Mouse (Mus musculus) midbrain, embryonic 10.5 days (tissue): ENCODE measurements around the gene Atf4. TPM values are rescaled to one million over a fixed set of nuclear protein-coding genes. Genes with fewer than 3 reads are reported as not detected.

Experiments used
- DNase-seq: peaks from one replicate; pipeline ENCODE4 v3.0.0-alpha.2; 2017; ENCODE audit warnings: low spot score
- H3K27ac ChIP-seq: fragments of 300-500 bp; sonication (generic); replicated peaks from 2 replicates; pipeline ENCODE4 v1.5.1; 2016; ENCODE audit warnings: mild to moderate bottlenecking
- H3K27me3 ChIP-seq: fragments of 300-500 bp; sonication (generic); 2 replicates; pipeline ENCODE4 v1.6.1; 2016; ENCODE audit warnings: low read depth, mild to moderate bottlenecking; ENCODE audit not compliant: poor library complexity, severe bottlenecking
- H3K36me3 ChIP-seq: fragments of 300-500 bp; sonication (generic); 2 replicates; pipeline ENCODE4 v1.6.1; 2016; ENCODE audit warnings: mild to moderate bottlenecking, moderate library complexity
- H3K4me1 ChIP-seq: fragments of 300-500 bp; sonication (generic); 2 replicates; pipeline ENCODE4 v1.6.1; 2016
- H3K4me3 ChIP-seq: fragments of 300-500 bp; sonication (generic); 2 replicates; pipeline ENCODE4 v1.5.1; 2016; ENCODE audit warnings: mild to moderate bottlenecking, moderate library complexity
- H3K9me3 ChIP-seq: fragments of 300-500 bp; sonication (generic); replicated peaks from 2 replicates; pipeline ENCODE4 v1.6.1; 2016; ENCODE audit warnings: mild to moderate bottlenecking
- WGBS: fragments of 180-500 bp; shearing (Covaris S2); methylation state at CpG from one replicate; pipeline ENCODE4 v1.1.7; 2016; 5-methylcytosine and 5-hydroxymethylcytosine counted together
- polyA plus RNA-seq: library from polyadenylated mRNA; unstranded; fragments of >200 nt; fragmentation: Nextera tagmentation; extraction: Ambion mirVana; gene quantifications from 2 replicates; pipeline ENCODE4 v1.2.1, GENCODE M21; 2016

Gene Atf4
- polyA plus RNA-seq, 1 experiment from 2014 or later: 114 TPM

GRCm38 (mm10) chr15:80255646-80256121 lies 700 bp downstream of the Atf4 start:
- no peaks in the 10 kb centered on the region for H3K9me3 ChIP-seq
- H3K36me3 ChIP-seq: peaks cover 71% of the 10 kb centered on the region
- H3K4me3 ChIP-seq: peak overlapping the region; percentile 72
- H3K4me1 ChIP-seq: peaks cover 48% of the 10 kb centered on the region
- H3K27me3 ChIP-seq: no peaks in the 10 kb centered on the region
- under 1% methylated on average over 51 of the region's 51 CpGs for WGBS
- DNase-seq: peak; percentile 86
- H3K27ac ChIP-seq: peak overlapping the region; percentile 100

GRCm38 (mm10) chr15:80256242-80256641 lies 1.3 kb downstream of the Atf4 start:
- Histone ChIP-seq H3K27ac (peak overlapping the region; percentile 100), H3K4me1 (peaks cover 48% of the 10 kb centered on the region), H3K9me3 (no peaks in the 10 kb centered on the region), H3K27me3 (no peaks in the 10 kb centered on the region), H3K4me3 (peak overlapping the region; percentile 72), H3K36me3 (peaks cover 71% of the 10 kb centered on the region)
- no peak for DNase-seq
- 15% methylated on average over 16 of the region's 16 CpGs for WGBS

- H3K27me3 ChIP-seq: no peaks in the 10 kb centered on the region
- no peak for DNase-seq
- H3K9me3 ChIP-seq: no peaks in the 10 kb centered on the region
- H3K4me3 ChIP-seq: peak overlapping the region; percentile 72
- H3K4me1 ChIP-seq: peaks cover 48% of the 10 kb centered on the region
- H3K27ac ChIP-seq: peak overlapping the region; percentile 100
- peaks cover 68% of the 10 kb centered on the region for H3K36me3 ChIP-seq
- WGBS: 75% methylated on average over 12 of the region's 12 CpGs
Measured at GRCm38 (mm10) chr15:80256656-80257601, 1.9 kb downstream of the Atf4 start.

- peaks cover 50% of the 10 kb centered on the region for H3K4me1 ChIP-seq
- no peaks in the 10 kb centered on the region for H3K27me3 ChIP-seq
- DNase-seq: no peak
- peak overlapping the region; percentile 72 for H3K4me3 ChIP-seq
- peaks cover 67% of the 10 kb centered on the region for H3K36me3 ChIP-seq
- no peak overlapping the region for H3K27ac ChIP-seq
- no peaks in the 10 kb centered on the region for H3K9me3 ChIP-seq
- WGBS: 41% methylated on average over 4 of the region's 4 CpGs
Measured at GRCm38 (mm10) chr15:80257602-80258239, 2.7 kb downstream of the Atf4 start.

GRCm38 (mm10) chr15:80258240-80259170 lies 3.5 kb downstream of the Atf4 start:
- H3K9me3 ChIP-seq: no peaks in the 10 kb centered on the region
- H3K27ac ChIP-seq: peak overlapping the region; percentile 13; the same call in 1 of the 2 replicates
- H3K4me1 ChIP-seq: peaks cover 57% of the 10 kb centered on the region
- peaks cover 61% of the 10 kb centered on the region for H3K36me3 ChIP-seq
- DNase-seq: peak; percentile 34
- H3K27me3 ChIP-seq: no peaks in the 10 kb centered on the region
- 72% methylated on average over 11 of the region's 11 CpGs for WGBS
- peak overlapping the region; percentile 72; the same call in 1 of the 2 replicates for H3K4me3 ChIP-seq

- H3K27ac ChIP-seq: no peak overlapping the region
- peaks cover 53% of the 10 kb centered on the region for H3K4me1 ChIP-seq
- no peaks in the 10 kb centered on the region for H3K27me3 ChIP-seq
- no peak for DNase-seq
- H3K4me3 ChIP-seq: no peak overlapping the region
- peaks cover 61% of the 10 kb centered on the region for H3K36me3 ChIP-seq
- 82% methylated on average over 8 of the region's 8 CpGs for WGBS
- no peaks in the 10 kb centered on the region for H3K9me3 ChIP-seq
Measured at GRCm38 (mm10) chr15:80259406-80260045, 4.5 kb downstream of the Atf4 start.

GRCm38 (mm10) chr15:80260677-80261076 lies 5.7 kb downstream of the Atf4 start:
- WGBS: 22% methylated on average over 3 of the region's 3 CpGs
- H3K27ac ChIP-seq: no peak overlapping the region
- H3K4me3 ChIP-seq: no peak overlapping the region
- peak; percentile 86 for DNase-seq
- no peaks in the 10 kb centered on the region for H3K9me3 ChIP-seq
- H3K4me1 ChIP-seq: peaks cover 52% of the 10 kb centered on the region
- peaks cover 61% of the 10 kb centered on the region for H3K36me3 ChIP-seq
- no peaks in the 10 kb centered on the region for H3K27me3 ChIP-seq

GRCm38 (mm10) chr15:80261100-80261499 lies 6.1 kb downstream of the Atf4 start:
- no peak overlapping the region for H3K4me3 ChIP-seq
- WGBS: 90% methylated on average over 7 of the region's 7 CpGs
- H3K9me3 ChIP-seq: no peaks in the 10 kb centered on the region
- no peak overlapping the region for H3K27ac ChIP-seq
- DNase-seq: no peak
- H3K4me1 ChIP-seq: peaks cover 52% of the 10 kb centered on the region
- peaks cover 58% of the 10 kb centered on the region for H3K36me3 ChIP-seq
- no peaks in the 10 kb centered on the region for H3K27me3 ChIP-seq

- no peaks in the 10 kb centered on the region for H3K27me3 ChIP-seq
- peak; percentile 93 for DNase-seq
- WGBS: 2% methylated on average over 66 of the region's 66 CpGs
- H3K4me3 ChIP-seq: peak within 1 kb of the TSS; percentile 97
- H3K27ac ChIP-seq: peak within 1 kb of the TSS; percentile 87
- peaks cover under 1% of the 10 kb centered on the region; the same call in 1 of the 2 replicates for H3K9me3 ChIP-seq
- H3K36me3 ChIP-seq: peaks cover 30% of the 10 kb centered on the region
- H3K4me1 ChIP-seq: peaks cover 25% of the 10 kb centered on the region
Measured at GRCm38 (mm10) chr15:80263610-80264575, 8.9 kb downstream of the Atf4 start, which contains the start of gene Rps19bp1. Gene Rps19bp1, minus strand, starts transcription at chr15:80264315.

GRCm38 (mm10) chr15:80266281-80266680 lies 11.3 kb downstream of the Atf4 start:
- H3K27me3 ChIP-seq: no peaks in the 10 kb centered on the region
- no peak overlapping the region for H3K4me3 ChIP-seq
- H3K9me3 ChIP-seq: peaks cover 20% of the 10 kb centered on the region
- peaks cover 6% of the 10 kb centered on the region for H3K36me3 ChIP-seq
- 0% methylated on average over 2 of the region's 2 CpGs for WGBS
- H3K27ac ChIP-seq: no peak overlapping the region
- peak; percentile 70 for DNase-seq
- peaks cover 18% of the 10 kb centered on the region for H3K4me1 ChIP-seq
